In the genomic region with DNA sequence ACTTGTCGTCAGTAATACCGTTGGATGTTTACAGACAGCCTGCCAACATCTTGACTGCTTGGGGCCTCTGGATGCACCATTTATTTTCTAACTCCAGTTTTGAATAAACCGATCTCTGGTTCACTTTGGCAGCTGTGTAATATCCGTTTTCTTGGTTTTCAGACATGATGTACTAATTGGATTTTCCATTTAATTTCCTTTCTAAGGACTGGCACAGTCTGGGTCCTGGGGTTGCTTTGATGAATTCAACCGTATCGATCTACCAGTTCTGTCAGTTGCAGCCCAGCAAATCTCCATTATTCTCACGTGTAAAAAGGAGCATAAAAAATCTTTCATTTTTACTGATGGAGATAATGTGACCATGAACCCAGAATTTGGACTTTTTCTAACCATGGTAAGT, we compare ENCODE assay signal across 23 mouse cellular contexts.
DNase-seq lines count a peak whose midpoint lies in the region; ATAC-seq and TF ChIP-seq lines count a peak whose summit lies in the region.
"Had no signal": no experiment of that assay in that cellular context is flagged by ENCODE, and none has a peak within 500 bp of the region (broad histone marks: within the 10 kb centered on the region; RNA-seq: fewer than 3 reads in every experiment).

No protein-coding gene starts in this region.

- no peaks in the 10 kb centered on the region; the same call in 1 of the 2 replicates for H3K4me1 ChIP-seq in hindbrain, embryonic 16.5 days (ENCODE audit: control insufficient read depth, insufficient read depth, low read depth, low read length)
- H3K4me1 ChIP-seq in hindbrain, embryonic 10.5 days (replicated peaks): 0 out of 2 replicates have a peak, but pooled peaks cover 7% of the 10 kb centered on the region
- H3K4me1 ChIP-seq in midbrain, embryonic 13.5 days (replicated peaks): peaks cover 13% of the 10 kb centered on the region
- H3K4me1 ChIP-seq in midbrain, embryonic 15.5 days: peaks cover 5% of the 10 kb centered on the region; the same call in 1 of the 2 replicates
- H3K4me1 ChIP-seq in midbrain, embryonic 16.5 days (ENCODE audit: control insufficient read depth, insufficient read depth, low read length): no peaks in the 10 kb centered on the region
- no peaks in the 10 kb centered on the region for H3K4me1 ChIP-seq in embryonic facial prominence, embryonic 10.5 days
- H3K4me1 ChIP-seq: forebrain, embryonic 10.5 days; forebrain, embryonic 13.5 days; heart, embryonic 10.5 days had no signal

- no peak for TF ChIP-seq CTCF in brain, embryonic 14.5 days (IDR thresholded peaks at IDR 0.05; ENCODE audit: borderline replicate concordance, extremely low read depth, insufficient read depth, insufficient read length)

- no peaks in the 10 kb centered on the region for H3K9me3 ChIP-seq in hindbrain, embryonic 16.5 days (ENCODE audit: control insufficient read depth, low read length)
- no peaks in the 10 kb centered on the region for H3K9me3 ChIP-seq in hindbrain, embryonic 10.5 days
- no peaks in the 10 kb centered on the region for H3K9me3 ChIP-seq in midbrain, embryonic 13.5 days
- H3K9me3 ChIP-seq in midbrain, embryonic 15.5 days: no peaks in the 10 kb centered on the region
- no peaks in the 10 kb centered on the region for H3K9me3 ChIP-seq in midbrain, embryonic 16.5 days (replicated peaks; ENCODE audit: control insufficient read depth, low read length, poor library complexity, severe bottlenecking)
- no peaks in the 10 kb centered on the region for H3K9me3 ChIP-seq in embryonic facial prominence, embryonic 10.5 days
- H3K9me3 ChIP-seq: forebrain, embryonic 10.5 days; forebrain, embryonic 13.5 days; heart, embryonic 10.5 days had no signal

- H3K36me3 ChIP-seq in hindbrain, embryonic 16.5 days (ENCODE audit: control insufficient read depth, insufficient read depth, low read length): no peaks in the 10 kb centered on the region
- H3K36me3 ChIP-seq in hindbrain, embryonic 10.5 days: no peaks in the 10 kb centered on the region
- no peaks in the 10 kb centered on the region for H3K36me3 ChIP-seq in midbrain, embryonic 13.5 days
- H3K36me3 ChIP-seq in midbrain, embryonic 15.5 days (replicated peaks): no peaks in the 10 kb centered on the region
- no peaks in the 10 kb centered on the region for H3K36me3 ChIP-seq in midbrain, embryonic 16.5 days (ENCODE audit: control insufficient read depth, insufficient read depth, low read length)
- no peaks in the 10 kb centered on the region for H3K36me3 ChIP-seq in embryonic facial prominence, embryonic 10.5 days (replicated peaks)
- H3K36me3 ChIP-seq: forebrain, embryonic 10.5 days; heart, embryonic 10.5 days had no signal

- no peak for TF ChIP-seq POLR2A in brain, embryonic 14.5 days (IDR thresholded peaks at IDR 0.05; ENCODE audit: borderline replicate concordance, extremely low read depth, insufficient read depth, insufficient read length, poor library complexity, severe bottlenecking)

- peak; percentile 72 for ATAC-seq in hindbrain, embryonic 16.5 days
- peak; percentile 58; the same call in 1 of the 2 replicates for ATAC-seq in midbrain, embryonic 13.5 days
- no peak; the same call in 1 of the 2 replicates for ATAC-seq in midbrain, embryonic 15.5 days (replicated peaks)
- ATAC-seq in midbrain, embryonic 16.5 days: peak; percentile 21; the same call in 1 of the 2 replicates
- ATAC-seq: CD4-positive, CD25-positive, alpha-beta regulatory T cell, adult 4 months; forebrain, embryonic 13.5 days; forebrain, embryonic 16.5 days; inflammation-experienced regulatory T-cells, adult 6 months; intestine, embryonic 16.5 days had no signal

- no peak for DNase-seq in hindbrain, embryonic 10.5 days (ENCODE audit: low spot score)
- peak; percentile 45 for DNase-seq in brain, embryonic 14.5 days (ENCODE audit: low read depth)
- no peak for DNase-seq in embryonic facial prominence, embryonic 10.5 days (ENCODE audit: low spot score)
- DNase-seq: adrenal gland, adult 2 months; adrenal gland, postnatal 14 days; cerebellum, adult 11-12 months; cerebellum, adult 8-10 months; cerebellum, postnatal 36 days; embryo, embryonic 11 days; gastrocnemius, postnatal 10 days; gastrocnemius, postnatal 36 days; heart, adult 2 months had no signal

- no peak overlapping the region for H3K9ac ChIP-seq in hindbrain, embryonic 16.5 days (ENCODE audit: low read depth, low read length)
- no peak overlapping the region for H3K9ac ChIP-seq in midbrain, embryonic 13.5 days (replicated peaks)
- no peak overlapping the region for H3K9ac ChIP-seq in midbrain, embryonic 15.5 days
- no peak overlapping the region for H3K9ac ChIP-seq in midbrain, embryonic 16.5 days (ENCODE audit: low read depth, low read length)
- H3K9ac ChIP-seq: forebrain, embryonic 13.5 days had no signal

- no peak overlapping the region for H3K27ac ChIP-seq in hindbrain, embryonic 16.5 days (ENCODE audit: low read depth, low read length)
- no peak overlapping the region for H3K27ac ChIP-seq in hindbrain, embryonic 10.5 days
- H3K27ac ChIP-seq in midbrain, embryonic 13.5 days: no peak overlapping the region
- H3K27ac ChIP-seq in midbrain, embryonic 15.5 days: no peak overlapping the region
- H3K27ac ChIP-seq in midbrain, embryonic 16.5 days (ENCODE audit: low read length): no peak overlapping the region
- H3K27ac ChIP-seq in embryonic facial prominence, embryonic 10.5 days (replicated peaks): no peak overlapping the region
- H3K27ac ChIP-seq: forebrain, embryonic 10.5 days; forebrain, embryonic 13.5 days; heart, adult 2 months; heart, embryonic 10.5 days had no signal

- no peak overlapping the region for H3K4me3 ChIP-seq in hindbrain, embryonic 16.5 days (ENCODE audit: low read length)
- H3K4me3 ChIP-seq in hindbrain, embryonic 10.5 days: no peak overlapping the region
- H3K4me3 ChIP-seq in midbrain, embryonic 13.5 days (replicated peaks): no peak overlapping the region
- no peak overlapping the region for H3K4me3 ChIP-seq in midbrain, embryonic 15.5 days
- H3K4me3 ChIP-seq in midbrain, embryonic 16.5 days (ENCODE audit: low read depth, low read length): no peak overlapping the region
- no peak overlapping the region for H3K4me3 ChIP-seq in embryonic facial prominence, embryonic 10.5 days
- H3K4me3 ChIP-seq: forebrain, embryonic 10.5 days; forebrain, embryonic 13.5 days; heart, adult 2 months; heart, embryonic 10.5 days had no signal

- no peak overlapping the region for H3K4me2 ChIP-seq in hindbrain, embryonic 16.5 days (ENCODE audit: low read length)
- H3K4me2 ChIP-seq in midbrain, embryonic 13.5 days (replicated peaks): no peak overlapping the region
- no peak overlapping the region for H3K4me2 ChIP-seq in midbrain, embryonic 15.5 days
- no peak overlapping the region for H3K4me2 ChIP-seq in midbrain, embryonic 16.5 days (ENCODE audit: low read length)
- H3K4me2 ChIP-seq: forebrain, embryonic 13.5 days had no signal

- H3K27me3 ChIP-seq in hindbrain, embryonic 16.5 days (replicated peaks; ENCODE audit: control insufficient read depth, insufficient read depth, low read length): no peaks in the 10 kb centered on the region
- H3K27me3 ChIP-seq in hindbrain, embryonic 10.5 days (ENCODE audit: insufficient read depth, poor library complexity, severe bottlenecking): no peaks in the 10 kb centered on the region
- peaks cover 7% of the 10 kb centered on the region for H3K27me3 ChIP-seq in midbrain, embryonic 13.5 days
- H3K27me3 ChIP-seq in midbrain, embryonic 15.5 days (replicated peaks): no peaks in the 10 kb centered on the region
- no peaks in the 10 kb centered on the region; the same call in 1 of the 2 replicates for H3K27me3 ChIP-seq in midbrain, embryonic 16.5 days (ENCODE audit: control insufficient read depth, insufficient read depth, low read depth, low read length)
- H3K27me3 ChIP-seq in embryonic facial prominence, embryonic 10.5 days (replicated peaks; ENCODE audit: low read depth, poor library complexity, severe bottlenecking): no peaks in the 10 kb centered on the region
- H3K27me3 ChIP-seq: forebrain, embryonic 13.5 days had no signal

- 27% methylated on average over 7 of the region's 7 CpGs for WGBS in hindbrain, embryonic 16.5 days
- WGBS in hindbrain, embryonic 10.5 days: 62% methylated on average over 7 of the region's 7 CpGs
- 38% methylated on average over 7 of the region's 7 CpGs for WGBS in midbrain, embryonic 13.5 days
- 27% methylated on average over 7 of the region's 7 CpGs for WGBS in midbrain, embryonic 15.5 days
- 26% methylated on average over 7 of the region's 7 CpGs for WGBS in midbrain, embryonic 16.5 days
- WGBS in embryonic facial prominence, embryonic 10.5 days: 73% methylated on average over 7 of the region's 7 CpGs
